Mouse (Mus musculus) heart, postnatal 0 days (tissue): ENCODE measurements at regions not wholly inside any gene's neighbourhood (a gene's known extent, or its start where the extent isn't known, plus 50 kb on each side); places are given as distances from the start of the nearest gene placed in this dataset.

Experiments
- CTCF ChIP-seq: IDR thresholded peaks from 2 replicates; pipeline ENCODE4 v1.5.1; 2016; ENCODE audit warnings: antibody characterized with exemption, control low read depth, low read depth
- EP300 ChIP-seq: IDR thresholded peaks from 2 replicates; pipeline ENCODE4 v1.6.1; 2016; ENCODE audit warnings: antibody characterized with exemption, low read depth

DNA sequence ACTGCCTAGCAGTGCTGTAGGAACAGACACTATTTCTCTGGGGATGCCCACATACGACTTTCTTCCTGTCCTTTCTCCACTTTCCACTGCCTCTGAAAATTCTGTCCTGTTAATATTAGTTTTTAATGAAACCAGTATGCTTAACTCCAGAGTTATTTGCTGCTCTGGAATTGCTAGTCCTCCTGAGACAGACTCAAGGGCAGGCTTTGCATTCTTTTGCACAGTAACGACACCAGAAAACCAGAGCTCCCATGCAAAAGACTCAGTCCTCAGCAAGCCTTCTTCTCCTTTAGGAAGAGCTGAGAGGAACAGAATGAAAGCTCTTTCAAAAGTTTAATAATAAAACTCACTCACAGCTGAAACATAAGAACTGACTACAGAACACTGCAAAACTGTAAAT lies 92.3 kb upstream of the Dab2 start:
- TF ChIP-seq CTCF (no peak), EP300 (no peak)
